Mouse (Mus musculus) ES-E14 (cell line): ENCODE data around the gene Commd2. TPM values are rescaled to one million over a fixed set of nuclear protein-coding genes. Genes with fewer than 3 reads are reported as not detected.

Source experiments
- DNase-seq: peaks from one replicate; pipeline ENCODE4 v3.0.0-alpha.2; 2013; ENCODE audit warnings: low read depth, low spot score
- H3K27ac ChIP-seq: 2 replicates; pipeline ENCODE4 v1.5.1; 2012; ENCODE audit warnings: low read depth, mild to moderate bottlenecking, low read length, moderate library complexity, mixed read lengths; ENCODE audit not compliant: poor library complexity, insufficient read depth, severe bottlenecking
- H3K36me3 ChIP-seq: 2 replicates; pipeline ENCODE4 v1.6.1; 2012; ENCODE audit warnings: mild to moderate bottlenecking, low read length, moderate library complexity, mixed read lengths; ENCODE audit not compliant: control insufficient read depth, poor library complexity, insufficient read depth, severe bottlenecking
- H3K4me1 ChIP-seq, 2 experiments: fragments of 150-350 bp in 1 of 2; sonication (generic) in 1 of 2; 2 replicates each; pipeline ENCODE4 v1.6.1; 2012; ENCODE audit warnings: low read length in 2 of 2, mild to moderate bottlenecking in 1 of 2, mixed read lengths in 1 of 2; ENCODE audit not compliant: control insufficient read depth in 2 of 2, insufficient read depth in 2 of 2, poor library complexity in 1 of 2
- H3K4me3 ChIP-seq, 2 experiments: fragments of 150-350 bp in 1 of 2; sonication (generic) in 1 of 2; 2 replicates each; pipeline ENCODE4 v1.5.1; 2012; ENCODE audit warnings: low read length in 2 of 2, low read depth in 1 of 2, mild to moderate bottlenecking in 1 of 2, mixed read lengths in 1 of 2; ENCODE audit not compliant: insufficient read depth in 1 of 2, poor library complexity in 1 of 2, severe bottlenecking in 1 of 2
- H3K9ac ChIP-seq: 2 replicates; pipeline ENCODE4 v1.6.1; 2012; ENCODE audit warnings: low read depth, mild to moderate bottlenecking, low read length, mixed read lengths; ENCODE audit not compliant: poor library complexity, insufficient read depth, severe bottlenecking
- H3K9me3 ChIP-seq: fragments of 150-350 bp; sonication (generic); 2 replicates; pipeline ENCODE4 v1.6.1; 2012; ENCODE audit warnings: low read depth, mild to moderate bottlenecking, low read length; ENCODE audit not compliant: control insufficient read depth, insufficient read depth
- CHD2 ChIP-seq: IDR thresholded peaks from 2 replicates; pipeline ENCODE4 v1.6.1; 2014; ENCODE audit warnings: mild to moderate bottlenecking, low read depth, low read length, inconsistent platforms
- HCFC1 ChIP-seq: IDR thresholded peaks from 2 replicates; pipeline ENCODE4 v1.6.1; 2012; ENCODE audit warnings: low read length, inconsistent platforms, borderline replicate concordance; ENCODE audit not compliant: insufficient read depth
- MAFK ChIP-seq: IDR thresholded peaks from 2 replicates; pipeline ENCODE4 v1.6.1; 2014; ENCODE audit warnings: mild to moderate bottlenecking, low read depth, low read length, inconsistent platforms; ENCODE audit not compliant: insufficient read depth
- ZC3H11A ChIP-seq: IDR thresholded peaks from 2 replicates; pipeline ENCODE4 v1.6.1; 2012; ENCODE audit warnings: low read depth, mild to moderate bottlenecking, inconsistent platforms, low read length, borderline replicate concordance
- ZNF384 ChIP-seq: IDR thresholded peaks from 2 replicates; pipeline ENCODE4 v1.6.1; 2012; ENCODE audit warnings: low read depth, low read length, inconsistent platforms
- in situ Hi-C, 2 experiments: fragments of 600-800 bp; cut with MboI; formaldehyde crosslinking; loops; one replicate each; pipeline ENCODE4 v1.15.1; 2025; ENCODE audit warnings: low sequenced_read_pairs in 2 of 2, inconsistent platforms in 1 of 2; ENCODE audit not compliant: unreplicated experiment in 2 of 2
- total RNA-seq: library from RNA; depleted of rRNA; stranded (reverse); fragments of 300-350 nt; gene quantifications from 2 replicates; pipeline ENCODE4 v1.2.3, GENCODE M21; 2012

The Commd2 gene
- total RNA-seq, 1 experiment, result 38.2 TPM

GRCm38 (mm10) chr3:57652485-57652884, 970 bp upstream of the Commd2 start:
- Histone ChIP-seq H3K9me3 (no peaks in the 10 kb centered on the region), H3K4me1 (no peaks in the 10 kb centered on the region; a peak in 1 of 4 replicates), H3K4me3 (no peak overlapping the region), H3K36me3 (no peaks in the 10 kb centered on the region), H3K9ac (no peak overlapping the region), H3K27ac (no peak overlapping the region)
- DNase-seq, result no peak
- in situ Hi-C loops, result no loop called here
- TF ChIP-seq CHD2 (no peak), ZNF384 (no peak), HCFC1 (no peak), MAFK (no peak), ZC3H11A (no peak)

- TF ChIP-seq MAFK (no peak), HCFC1 (no peak), ZC3H11A (no peak), CHD2 (no peak), ZNF384 (no peak)
- no peak overlapping the region for H3K27ac ChIP-seq
These were observed 347 bp upstream of the Commd2 start for GRCm38 (mm10) chr3:57651865-57652259.

GRCm38 (mm10) chr3:57643191-57643590, 8.3 kb downstream of the Commd2 start:
- Histone ChIP-seq H3K4me3 (no peak overlapping the region), H3K9ac (no peak overlapping the region), H3K4me1 (no peaks in the 10 kb centered on the region), H3K9me3 (no peaks in the 10 kb centered on the region), H3K36me3 (peaks cover 6% of the 10 kb centered on the region), H3K27ac (no peak overlapping the region)
- in situ Hi-C loops, result loop anchor here in 1 of 2 experiments (25.0 kb wide), 1 partner anchor 381 kb away; no protein-coding TSS in a partner anchor
- TF ChIP-seq ZC3H11A (no peak), CHD2 (no peak), ZNF384 (no peak), HCFC1 (no peak), MAFK (no peak)
- DNase-seq, result no peak

More at GRCm38 (mm10) chr3:57651865-57652259, 347 bp upstream of the Commd2 start:
- Histone ChIP-seq H3K36me3 (no peaks in the 10 kb centered on the region), H3K4me1 (no peaks in the 10 kb centered on the region; a peak in 1 of 4 replicates), H3K9ac (no peak overlapping the region), H3K4me3 (peak overlapping the region; percentile 85 to 97), H3K9me3 (no peaks in the 10 kb centered on the region)
- no peak for DNase-seq
- in situ Hi-C loops, result no loop called here

GRCm38 (mm10) chr3:57637596-57637995, 13.9 kb downstream of the Commd2 start:
- no peak overlapping the region for H3K4me3 ChIP-seq
- TF ChIP-seq ZNF384 (no peak), MAFK (no peak), CHD2 (no peak), ZC3H11A (no peak), HCFC1 (no peak)
- no peaks in the 10 kb centered on the region for H3K4me1 ChIP-seq
- no peak for DNase-seq
- no peaks in the 10 kb centered on the region for H3K36me3 ChIP-seq
- H3K27ac ChIP-seq, result no peak overlapping the region
- in situ Hi-C loops, result loop anchor here in 1 of 2 experiments (25.0 kb wide), 1 partner anchor 375 kb away; no protein-coding TSS in a partner anchor
- no peak overlapping the region for H3K9ac ChIP-seq
- H3K9me3 ChIP-seq, result no peaks in the 10 kb centered on the region
